Mouse (Mus musculus): ENCODE data around the gene Kcnmb3. TPM values are rescaled to one million over a fixed set of nuclear protein-coding genes. Genes with fewer than 3 reads are reported as not detected.

Gene Kcnmb3
- total RNA-seq, 1 experiment from 2014 or later, result 0.26 TPM

DNA sequence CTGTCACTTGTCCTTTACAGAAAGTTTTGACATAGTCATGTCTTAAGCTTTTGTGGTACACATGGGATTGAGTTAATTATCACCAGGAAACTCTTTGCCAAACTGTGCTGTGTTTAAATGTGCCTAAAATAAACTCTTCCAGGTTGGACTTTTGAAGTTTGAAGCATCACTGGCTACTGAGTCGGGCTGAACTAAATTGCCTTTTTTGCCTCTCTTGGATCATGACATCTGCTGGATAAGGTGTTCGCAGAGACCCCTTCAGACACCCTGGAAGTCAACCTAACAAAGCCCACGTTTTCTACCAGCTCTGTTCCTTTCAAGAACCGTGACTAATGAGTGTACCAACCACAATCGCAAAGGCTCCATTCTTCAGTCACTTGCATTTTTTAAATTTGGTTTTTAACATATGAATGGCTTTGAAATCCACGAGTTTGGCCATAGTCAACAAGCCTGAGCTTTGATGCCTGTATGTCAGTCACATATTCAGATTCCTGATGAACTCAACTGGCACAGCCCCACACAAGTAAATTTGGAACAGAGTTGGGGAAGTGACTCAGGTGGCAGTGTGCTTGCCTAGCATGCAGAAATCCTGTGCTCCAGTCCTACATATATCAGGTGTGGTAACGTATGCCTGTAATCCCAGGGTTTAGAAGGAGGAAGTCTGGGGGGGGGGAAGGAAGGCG is 3.2 kb upstream of the Kcnmb3 start:
- DNase-seq, result no peak

DNA sequence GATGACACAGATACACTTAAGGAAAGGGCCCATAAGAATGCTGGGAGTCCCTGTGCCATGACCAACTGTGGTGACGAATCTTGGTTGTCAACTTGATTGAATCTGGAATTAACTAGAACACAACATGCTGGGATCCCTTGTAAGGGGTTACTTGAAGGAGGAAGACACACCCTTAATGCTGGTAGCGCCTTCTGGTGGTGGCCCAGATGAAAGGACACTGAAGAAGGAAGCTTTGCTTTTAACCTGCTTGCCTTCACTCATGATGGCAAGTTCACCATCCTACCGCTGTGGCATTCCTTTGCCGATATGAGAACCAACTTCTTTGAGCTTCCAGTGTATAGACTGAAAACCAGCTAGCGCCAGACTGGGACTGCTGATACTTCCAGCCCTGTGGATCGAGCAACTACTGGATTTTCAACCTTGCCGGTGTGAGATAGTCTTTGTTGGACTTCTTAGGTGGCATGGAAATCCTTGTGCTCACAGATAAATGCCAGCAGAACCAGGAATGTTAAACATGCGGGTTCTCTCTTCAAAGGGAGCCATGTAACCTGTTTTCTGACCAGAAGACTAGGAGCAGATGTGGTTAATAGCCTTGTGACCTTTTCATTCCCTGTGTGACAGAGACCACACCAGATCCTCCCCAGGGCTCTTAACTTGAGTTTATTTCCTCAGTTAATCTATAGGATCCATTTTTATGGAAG is 2.5 kb upstream of the Kcnmb3 start:
- DNase-seq, result no peak

- no peak for DNase-seq
These were observed 1.1 kb downstream of the Kcnmb3 start for GRCm38 (mm10) chr3:32490928-32491315.

DNA sequence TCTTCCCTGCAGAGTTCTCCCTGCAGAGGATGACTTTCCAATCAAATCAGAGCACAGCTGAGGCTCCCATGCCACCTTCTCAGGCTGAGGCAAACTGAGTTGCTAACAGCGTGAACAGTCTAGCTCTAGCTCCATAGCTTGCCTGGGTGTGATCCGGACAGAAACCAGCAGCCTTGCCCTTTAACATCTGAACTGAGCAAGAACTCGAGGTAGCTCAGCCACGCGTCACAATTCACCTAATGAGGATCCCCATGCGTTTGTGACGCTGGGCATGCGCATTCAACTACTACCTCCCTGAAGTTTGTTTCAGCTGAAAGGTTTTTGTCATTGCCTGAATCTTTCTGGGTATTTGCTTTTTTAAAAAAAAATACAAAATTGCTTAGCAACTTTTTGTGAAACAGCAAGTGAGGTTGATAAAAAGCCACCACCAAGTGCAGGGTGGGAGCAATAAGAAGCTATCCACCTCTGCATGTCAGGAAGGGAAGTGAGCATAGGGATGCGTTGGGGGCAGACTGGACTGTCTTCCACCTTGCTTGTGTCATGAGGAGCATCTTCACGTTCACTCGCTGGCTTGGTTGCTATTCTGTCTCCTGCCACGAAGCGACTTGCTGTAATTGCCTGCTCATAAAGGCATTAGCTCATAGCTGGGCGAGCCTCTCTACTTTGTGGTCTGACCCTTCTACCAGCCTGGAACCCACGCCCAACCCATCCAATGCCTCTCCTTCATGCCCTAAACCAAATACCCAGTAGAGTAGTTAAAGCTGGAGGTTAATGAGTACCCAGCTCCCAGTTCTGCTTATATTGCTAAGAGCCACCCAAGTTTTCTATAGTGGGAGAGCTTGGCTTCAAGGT is 1.7 kb downstream of the Kcnmb3 start:
- DNase-seq, result no peak

DNA sequence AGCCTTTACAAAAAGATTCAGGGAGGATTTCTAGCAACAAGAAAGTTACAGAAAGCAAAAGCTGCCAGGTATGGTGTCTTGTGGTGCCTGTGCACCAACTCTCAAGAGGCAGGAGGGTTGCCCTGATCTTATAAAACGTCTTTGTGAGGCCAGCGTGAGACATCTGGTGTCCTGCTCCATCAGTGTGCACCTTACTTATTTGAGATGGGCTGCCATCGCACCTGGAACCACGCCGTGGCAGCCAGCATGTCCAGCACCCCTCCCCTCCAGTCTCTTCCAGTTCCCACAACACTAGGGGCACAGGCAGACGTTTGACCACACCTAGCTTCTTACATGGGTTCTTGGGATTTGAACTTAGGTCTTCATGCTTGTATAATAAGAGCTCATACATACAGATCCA is 3.9 kb downstream of the Kcnmb3 start:
- no peak for DNase-seq

DNA sequence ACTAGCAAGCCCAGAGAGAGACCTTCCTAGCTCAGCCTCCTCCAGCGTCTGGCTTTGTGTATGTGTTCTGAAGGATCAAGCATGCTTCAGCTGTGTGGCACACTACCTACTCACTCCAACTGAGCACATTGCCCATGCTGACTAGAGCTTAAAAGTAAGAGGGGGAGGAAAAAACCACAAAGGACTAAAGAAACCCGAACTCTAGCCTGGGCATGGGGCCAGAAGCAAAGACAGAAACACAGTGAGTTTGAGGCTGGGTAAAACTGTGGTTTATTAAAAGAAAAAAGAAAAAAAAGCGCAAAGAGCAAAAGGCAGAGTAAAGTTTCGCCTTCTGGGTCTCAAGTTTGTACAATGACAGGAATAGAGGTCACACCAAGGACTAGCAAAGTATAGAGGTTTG is 5.5 kb downstream of the Kcnmb3 start:
- no peak for DNase-seq

DNA sequence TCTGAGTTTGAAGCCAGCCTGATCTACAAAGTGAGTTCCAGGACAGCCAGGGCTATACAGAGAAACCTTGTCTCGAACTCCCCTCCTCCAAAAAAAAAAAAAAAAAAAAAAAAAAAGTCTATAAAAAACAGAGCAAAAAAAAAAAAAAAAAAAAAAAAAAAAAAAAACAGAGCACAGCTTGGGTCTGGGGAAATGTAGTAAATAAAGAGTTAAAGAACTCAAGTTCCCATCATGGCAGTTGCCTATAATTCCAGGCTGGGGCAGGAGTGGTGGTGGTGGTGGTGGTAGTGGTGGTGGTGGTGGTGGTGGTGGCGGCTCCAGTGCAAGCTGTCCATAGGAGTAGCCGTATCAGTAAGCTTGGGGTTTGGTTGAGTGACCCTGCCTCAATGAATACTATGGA is 9.0 kb downstream of the Kcnmb3 start:
- DNase-seq, result no peak

GRCm38 (mm10) chr3:32479961-32480360 is 12.1 kb downstream of the Kcnmb3 start:
- DNase-seq, result no peak

DNA sequence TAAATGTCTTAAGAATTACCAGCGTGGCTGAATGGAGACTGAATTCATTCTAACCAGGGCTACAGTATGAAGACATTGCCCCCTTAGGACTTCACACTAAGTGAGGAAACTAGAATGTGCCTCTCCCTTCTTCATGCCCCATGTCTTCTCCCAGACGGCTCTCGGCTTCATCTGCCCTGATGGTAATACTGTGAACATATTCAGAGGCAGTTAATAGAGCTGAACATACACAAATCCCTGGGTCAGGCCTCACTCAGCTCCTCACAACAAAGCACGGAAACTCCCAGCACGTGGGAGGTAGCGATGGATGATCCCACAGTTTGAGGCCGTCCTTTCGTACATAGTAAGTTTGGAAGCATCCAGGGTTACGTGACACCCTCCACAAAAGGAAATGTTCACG is 18.8 kb downstream of the Kcnmb3 start:
- DNase-seq, result no peak

DNA sequence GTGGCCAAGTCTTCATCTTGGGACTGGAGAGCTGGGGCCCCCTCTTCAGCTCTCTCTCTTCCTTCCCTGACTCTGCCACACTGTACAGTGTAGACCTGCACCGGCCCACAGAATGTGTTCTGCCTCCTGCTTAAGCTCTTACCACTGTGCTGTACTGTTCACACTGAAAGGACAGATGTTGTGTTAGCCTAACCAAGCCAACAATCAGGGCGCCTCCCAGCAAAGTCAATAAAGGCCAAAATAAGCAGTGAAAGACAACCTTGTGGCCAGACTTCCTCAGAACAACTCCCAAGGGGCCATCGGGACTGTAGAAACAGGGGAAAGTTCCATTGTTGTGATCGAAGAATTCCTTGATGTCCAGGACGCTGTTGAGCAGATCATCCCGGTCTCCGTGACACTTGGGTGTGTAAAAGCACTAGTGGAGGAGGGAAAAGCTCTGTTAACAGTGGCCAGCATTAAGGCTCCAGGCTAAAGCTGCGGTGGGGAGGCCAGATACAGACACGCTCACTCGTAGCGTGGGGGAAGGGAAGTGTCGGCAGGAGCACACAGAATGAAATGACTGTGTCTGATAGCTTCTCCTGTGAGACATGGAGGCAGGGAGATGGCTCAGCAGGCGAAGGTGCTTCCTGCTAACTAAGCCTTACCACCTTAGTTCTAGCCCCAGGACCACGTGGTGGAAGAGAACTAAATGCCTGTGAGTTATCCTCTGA is 19.7 kb downstream of the Kcnmb3 start:
- DNase-seq, result peak; percentile 8

GRCm38 (mm10) chr3:32471098-32471497 is 20.9 kb downstream of the Kcnmb3 start:
- no peak for DNase-seq

DNA sequence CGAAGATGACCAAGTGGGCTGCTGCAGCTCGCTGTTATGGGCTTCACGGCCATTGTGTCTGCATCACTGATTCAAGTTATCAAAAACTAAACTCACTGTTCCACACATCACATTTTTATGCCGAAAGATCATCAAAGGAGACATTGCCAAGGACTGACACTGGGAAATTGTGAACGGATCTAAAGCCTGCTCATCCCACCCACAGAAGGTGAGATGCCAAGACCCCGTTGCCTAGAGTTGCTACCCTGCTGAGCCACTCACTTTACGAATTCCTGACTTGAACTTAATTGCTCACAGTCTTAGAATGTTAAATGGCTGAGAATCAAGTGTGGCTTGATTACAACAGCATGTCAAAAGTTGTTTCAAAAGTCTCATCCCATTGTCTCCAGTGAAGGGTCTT is 21.6 kb downstream of the Kcnmb3 start:
- no peak for DNase-seq

GRCm38 (mm10) chr3:32468411-32468810 is 23.6 kb downstream of the Kcnmb3 start:
- DNase-seq, result no peak

DNA sequence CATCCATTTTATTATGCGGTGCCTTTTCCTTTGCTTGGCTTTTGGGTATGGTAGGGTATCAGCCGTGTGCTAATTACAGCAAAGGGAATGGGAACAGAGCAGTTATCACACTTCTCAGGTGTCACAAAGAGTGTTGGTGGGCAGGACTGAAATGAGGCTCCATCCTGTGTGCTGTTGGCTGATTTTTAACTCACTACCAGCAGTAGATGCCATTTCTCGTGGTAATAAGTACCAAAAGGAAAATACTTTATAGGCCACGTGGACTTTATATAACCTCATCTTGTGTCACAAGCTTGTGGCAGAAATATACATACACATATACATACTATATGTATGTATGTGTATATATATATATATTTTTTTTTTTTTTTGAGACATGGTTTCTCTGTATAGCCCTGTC is 24.7 kb downstream of the Kcnmb3 start:
- DNase-seq, result no peak

- peak; percentile 82 for DNase-seq
These were observed 32.3 kb downstream of the Kcnmb3 start for GRCm38 (mm10) chr3:32459777-32460176.

GRCm38 (mm10) chr3:32454329-32455021 is 37.6 kb downstream of the Kcnmb3 start:
- no peak for DNase-seq

DNA sequence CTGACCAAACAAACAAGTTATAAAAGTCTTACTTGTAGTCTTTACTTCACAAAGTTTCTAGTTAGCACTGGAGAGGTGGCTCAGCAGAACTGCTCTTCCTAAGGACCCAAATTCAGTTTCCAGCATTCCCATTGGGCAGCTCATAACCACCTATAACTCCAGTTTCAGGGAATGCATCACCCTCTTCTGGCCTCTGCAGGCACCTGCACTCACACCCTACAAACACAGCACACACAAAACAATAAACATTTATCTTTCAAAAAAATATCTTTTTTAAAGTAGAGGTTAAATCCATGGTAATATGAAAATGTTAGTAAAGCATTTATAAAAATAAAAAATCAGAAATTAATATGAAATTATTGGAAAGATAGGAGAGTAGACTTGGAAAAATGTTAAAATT is 50.3 kb downstream of the Kcnmb3 start:
- no peak for DNase-seq

GRCm38 (mm10) chr3:32438716-32439115 is 53.3 kb downstream of the Kcnmb3 start:
- peak; percentile 28 for DNase-seq

GRCm38 (mm10) chr3:32437820-32438219 is 54.2 kb downstream of the Kcnmb3 start:
- no peak for DNase-seq

- DNase-seq, result no peak
These were observed 54.7 kb downstream of the Kcnmb3 start for GRCm38 (mm10) chr3:32437297-32437696.

DNA sequence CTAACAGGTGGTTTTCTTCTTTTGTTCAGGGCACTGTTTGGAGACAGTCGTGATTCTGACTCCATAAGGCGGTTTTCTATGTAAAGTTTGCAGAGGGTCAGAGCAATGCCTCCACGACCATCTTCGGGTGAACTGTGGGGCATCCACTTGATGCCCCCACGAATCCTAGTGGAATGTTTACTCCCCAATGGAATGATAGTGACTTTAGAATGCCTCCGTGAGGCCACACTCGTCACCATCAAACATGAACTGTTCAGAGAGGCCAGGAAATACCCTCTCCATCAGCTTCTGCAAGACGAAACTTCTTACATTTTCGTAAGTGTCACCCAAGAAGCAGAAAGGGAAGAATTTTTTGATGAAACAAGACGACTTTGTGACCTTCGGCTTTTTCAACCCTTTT is 55.9 kb downstream of the Kcnmb3 start:
- no peak for DNase-seq

DNA sequence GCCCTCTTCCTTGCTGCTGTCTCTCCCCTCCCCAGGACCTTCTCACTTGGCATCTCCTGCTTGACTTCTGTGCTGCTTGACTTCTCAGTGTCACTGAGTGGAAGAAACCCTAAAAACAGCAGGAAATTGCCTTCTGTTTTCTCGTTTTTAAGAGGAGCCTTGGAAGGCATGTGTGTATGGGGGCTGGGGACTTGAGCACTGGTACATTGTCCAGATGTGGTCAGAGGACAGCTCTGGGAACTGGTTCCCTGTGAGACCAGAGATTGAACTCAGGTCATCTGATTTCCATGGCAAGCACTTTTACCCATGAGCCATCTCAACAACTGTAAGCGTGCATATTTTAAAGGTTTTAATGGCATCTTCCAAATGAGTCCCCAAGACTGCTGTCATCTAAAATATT is 58.0 kb downstream of the Kcnmb3 start:
- DNase-seq, result no peak
